Mouse (Mus musculus) stomach, postnatal 0 days (tissue): ENCODE measurements around the gene Alox8. TPM values are rescaled to one million over a fixed set of nuclear protein-coding genes. Genes with fewer than 3 reads are reported as not detected.

Experiments
- ATAC-seq: fragments of 200-750 bp; cut with Nextera tagmentation; 2 replicates; pipeline ENCODE4 v1.8.0; 2017; ENCODE audit not compliant: low FRiP score, low TSS enrichment
- DNase-seq: peaks from one replicate; pipeline ENCODE4 v3.0.0-alpha.2; 2016; ENCODE audit warnings: low spot score
- H3K27ac ChIP-seq: fragments of 300-500 bp; sonication (generic); replicated peaks from 2 replicates; pipeline ENCODE4 v1.5.1; 2014; ENCODE audit warnings: mild to moderate bottlenecking, control low read depth
- H3K27me3 ChIP-seq: fragments of 300-500 bp; sonication (generic); 2 replicates; pipeline ENCODE4 v1.6.1; 2014; ENCODE audit warnings: low read length; ENCODE audit not compliant: control insufficient read depth, insufficient read depth
- H3K36me3 ChIP-seq: fragments of 300-500 bp; sonication (generic); 2 replicates; pipeline ENCODE4 v1.6.1; 2014; ENCODE audit warnings: low read length, mixed read lengths; ENCODE audit not compliant: control insufficient read depth, insufficient read depth
- H3K4me1 ChIP-seq: fragments of 300-500 bp; sonication (generic); replicated peaks from 2 replicates; pipeline ENCODE4 v1.6.1; 2014; ENCODE audit warnings: antibody characterized with exemption; ENCODE audit not compliant: control insufficient read depth, insufficient read depth
- H3K4me2 ChIP-seq: fragments of 300-500 bp; sonication (generic); replicated peaks from 2 replicates; pipeline ENCODE4 v1.6.1; 2014; ENCODE audit warnings: low read depth, mild to moderate bottlenecking, control low read depth, moderate library complexity
- H3K4me3 ChIP-seq: fragments of 300-500 bp; sonication (generic); 2 replicates; pipeline ENCODE4 v1.5.1; 2014; ENCODE audit warnings: low read depth, low read length, control low read depth
- H3K9ac ChIP-seq: fragments of 300-500 bp; sonication (generic); 2 replicates; pipeline ENCODE4 v1.6.1; 2014; ENCODE audit warnings: mild to moderate bottlenecking, low read length, control low read depth, mixed read lengths
- H3K9me3 ChIP-seq: fragments of 300-500 bp; sonication (generic); 2 replicates; pipeline ENCODE4 v1.6.1; 2016; ENCODE audit warnings: low read length; ENCODE audit not compliant: control insufficient read depth
- CTCF ChIP-seq: IDR thresholded peaks from 2 replicates; pipeline ENCODE4 v1.5.1; 2016; ENCODE audit warnings: antibody characterized with exemption, low read depth, mild to moderate bottlenecking, moderate library complexity
- EP300 ChIP-seq: optimal IDR thresholded peaks from 2 replicates; pipeline ENCODE3; 2016; ENCODE audit warnings: antibody characterized with exemption
- WGBS: fragments of 180-500 bp; shearing (Covaris S2); extraction: QIAGEN DNeasy Blood & Tissue Kit; methylation state at CpG from one replicate; pipeline ENCODE4 v1.1.7; 2014; 5-methylcytosine and 5-hydroxymethylcytosine counted together
- polyA plus RNA-seq: library from polyadenylated mRNA; unstranded; fragments of >200 nt; fragmentation: Nextera tagmentation; extraction: Ambion mirVana; gene quantifications from 2 replicates; pipeline ENCODE4 v1.2.1, GENCODE M21; 2015

The Alox8 gene
- polyA plus RNA-seq, 1 experiment from 2014 or later = 1.2 TPM

GRCm38 (mm10) chr11:69197194-69197593 lies 449 bp downstream of the Alox8 start:
- Histone ChIP-seq H3K4me1 (no peaks in the 10 kb centered on the region), H3K4me3 (peak overlapping the region; percentile 27), H3K9me3 (no peaks in the 10 kb centered on the region), H3K27me3 (no peaks in the 10 kb centered on the region), H3K4me2 (peak overlapping the region; percentile 53), H3K36me3 (no peaks in the 10 kb centered on the region), H3K9ac (no peak overlapping the region), H3K27ac (no peak overlapping the region)
- DNase-seq (no peak), ATAC-seq (no peak)
- 2% methylated on average over 14 of the region's 14 CpGs for WGBS
- no peak for TF ChIP-seq EP300

- Histone ChIP-seq H3K9me3 (no peaks in the 10 kb centered on the region), H3K27me3 (no peaks in the 10 kb centered on the region), H3K4me1 (no peaks in the 10 kb centered on the region), H3K27ac (no peak overlapping the region), H3K36me3 (no peaks in the 10 kb centered on the region), H3K9ac (no peak overlapping the region), H3K4me3 (peak overlapping the region; percentile 27; the same call in 1 of the 2 replicates), H3K4me2 (peak overlapping the region; percentile 53; the same call in 1 of the 2 replicates)
- TF ChIP-seq CTCF (peak; percentile 57), EP300 (no peak)
- 11% methylated on average over 5 of the region's 5 CpGs for WGBS
- ATAC-seq = peak; percentile 15; the same call in 1 of the 2 replicates
- DNase-seq = peak; percentile 33
Measured at GRCm38 (mm10) chr11:69196766-69197165, 877 bp downstream of the Alox8 start.

GRCm38 (mm10) chr11:69192840-69193239 lies 4.8 kb downstream of the Alox8 start:
- H3K4me3 ChIP-seq = no peak overlapping the region
- H3K9ac ChIP-seq = no peak overlapping the region
- ATAC-seq = no peak
- H3K4me2 ChIP-seq = no peak overlapping the region
- no peaks in the 10 kb centered on the region for H3K4me1 ChIP-seq
- no peak overlapping the region for H3K27ac ChIP-seq
- WGBS = 0% methylated on average over 1 of the region's 1 CpGs
- peak; percentile 93 for TF ChIP-seq CTCF
- TF ChIP-seq EP300 = no peak
- no peaks in the 10 kb centered on the region for H3K9me3 ChIP-seq
- no peaks in the 10 kb centered on the region for H3K27me3 ChIP-seq
- no peaks in the 10 kb centered on the region for H3K36me3 ChIP-seq
- DNase-seq = no peak

- Histone ChIP-seq H3K36me3 (no peaks in the 10 kb centered on the region), H3K27ac (no peak overlapping the region), H3K4me3 (no peak overlapping the region), H3K9me3 (no peaks in the 10 kb centered on the region), H3K4me1 (no peaks in the 10 kb centered on the region), H3K27me3 (no peaks in the 10 kb centered on the region), H3K4me2 (no peak overlapping the region), H3K9ac (no peak overlapping the region)
- DNase-seq (no peak), ATAC-seq (no peak)
- 83% methylated on average over 6 of the region's 6 CpGs for WGBS
- TF ChIP-seq EP300 = no peak
- TF ChIP-seq CTCF = no peak
Measured at GRCm38 (mm10) chr11:69185936-69186335, 11.7 kb downstream of the Alox8 start.

GRCm38 (mm10) chr11:69185031-69185430 lies 12.6 kb downstream of the Alox8 start:
- DNase-seq = no peak

GRCm38 (mm10) chr11:69180120-69180519 lies 17.5 kb downstream of the Alox8 start:
- H3K4me2 ChIP-seq = no peak overlapping the region
- no peak overlapping the region for H3K27ac ChIP-seq
- no peak for ATAC-seq
- H3K27me3 ChIP-seq = no peaks in the 10 kb centered on the region
- 79% methylated on average over 4 of the region's 4 CpGs for WGBS
- H3K9ac ChIP-seq = no peak overlapping the region
- no peak overlapping the region for H3K4me3 ChIP-seq
- TF ChIP-seq CTCF (peak; percentile 37; the same call in 1 of the 2 replicates), EP300 (no peak)
- H3K9me3 ChIP-seq = no peaks in the 10 kb centered on the region
- no peak for DNase-seq
- no peaks in the 10 kb centered on the region for H3K36me3 ChIP-seq
- H3K4me1 ChIP-seq = no peaks in the 10 kb centered on the region

More at GRCm38 (mm10) chr11:69185031-69185430, 12.6 kb downstream of the Alox8 start:
- no peak overlapping the region for H3K4me3 ChIP-seq
- no peak for TF ChIP-seq CTCF
- no peak for ATAC-seq
- no peaks in the 10 kb centered on the region for H3K36me3 ChIP-seq
- WGBS = 89% methylated on average over 5 of the region's 5 CpGs
- H3K27ac ChIP-seq = no peak overlapping the region
- no peak overlapping the region for H3K4me2 ChIP-seq
- H3K9me3 ChIP-seq = no peaks in the 10 kb centered on the region
- no peaks in the 10 kb centered on the region for H3K27me3 ChIP-seq
- no peaks in the 10 kb centered on the region for H3K4me1 ChIP-seq
- no peak overlapping the region for H3K9ac ChIP-seq
